Mouse (Mus musculus): ENCODE data around the gene Pex16.
A peak's percentile ranks its signal among the peaks of the same experiment; 100 is the strongest.

- TF ChIP-seq POLR2A (IDR thresholded peaks at IDR 0.05; ENCODE audit: borderline replicate concordance, extremely low read depth, low read depth, low read length) (peak; percentile 20; the same call in 1 of the 2 replicates), CTCF (IDR thresholded peaks at IDR 0.05; ENCODE audit: insufficient read depth, low read length) (no peak)
These were observed 52.0 kb downstream of the Pex16 start for GRCm38 (mm10) chr2:92426426-92426825.
